Mouse (Mus musculus): ENCODE data around the gene Strn4. TPM values are rescaled to one million over a fixed set of nuclear protein-coding genes. Genes with fewer than 3 reads are reported as not detected.

The Strn4 gene
- total and polyA plus RNA-seq, 3 experiments: 55.5 to 94.2 (median 56.2) TPM

- H3K9ac ChIP-seq (ENCODE audit: low read depth, low read length): peak overlapping the region; percentile 75
- no peaks in the 10 kb centered on the region for H3K27me3 ChIP-seq (ENCODE audit: control insufficient read depth, insufficient read depth, low read length)
- H3K79me2 ChIP-seq (replicated peaks; ENCODE audit: control insufficient read depth, insufficient read depth, low read length): no peaks in the 10 kb centered on the region
- DNase-seq: peak; percentile 73 to 81
- H3K36me3 ChIP-seq (ENCODE audit: control insufficient read depth, insufficient read depth, low read length): peaks cover 3% of the 10 kb centered on the region; the same call in 1 of the 2 replicates
- H3K4me3 ChIP-seq: peak overlapping the region; percentile 62
- TF ChIP-seq EP300 (IDR thresholded peaks at IDR 0.05; ENCODE audit: insufficient read depth, low read depth, low read length) (peak; percentile 78; the same call in 1 of the 2 replicates), POLR2A (IDR thresholded peaks at IDR 0.05; ENCODE audit: insufficient read depth, low read depth, low read length) (peak; percentile 38; the same call in 1 of the 2 replicates), CTCF (IDR thresholded peaks at IDR 0.05) (no peak)
- peak overlapping the region; percentile 99 for H3K27ac ChIP-seq
- intact Hi-C loops (cut with DNase I): loop anchor here (1.0 to 2.0 kb wide), 2 partner anchors 90 to 214 kb away; no protein-coding TSS in a partner anchor
- 32% methylated on average over 14 of the region's 14 CpGs for WGBS
- peaks cover 9% of the 10 kb centered on the region for H3K4me1 ChIP-seq (ENCODE audit: control insufficient read depth, insufficient read depth, low read length)
Observed at GRCm38 (mm10) chr7:16845072-16845819, 29.6 kb downstream of the Strn4 start.

GRCm38 (mm10) chr7:16845820-16846167 lies 30.1 kb downstream of the Strn4 start:
- peak overlapping the region; percentile 75 for H3K9ac ChIP-seq (ENCODE audit: low read depth, low read length)
- H3K79me2 ChIP-seq (replicated peaks; ENCODE audit: control insufficient read depth, insufficient read depth, low read length): no peaks in the 10 kb centered on the region
- 46% methylated on average over 10 of the region's 10 CpGs for WGBS
- H3K27me3 ChIP-seq (ENCODE audit: control insufficient read depth, insufficient read depth, low read length): no peaks in the 10 kb centered on the region
- peak overlapping the region; percentile 99 for H3K27ac ChIP-seq
- intact Hi-C loops (cut with DNase I): loop anchor here (1.0 to 2.0 kb wide), 2 partner anchors 90 to 213 kb away; no protein-coding TSS in a partner anchor
- peak overlapping the region; percentile 48 for H3K4me3 ChIP-seq
- H3K4me1 ChIP-seq (ENCODE audit: control insufficient read depth, insufficient read depth, low read length): peaks cover 9% of the 10 kb centered on the region
- no peak for DNase-seq
- TF ChIP-seq EP300 (IDR thresholded peaks at IDR 0.05; ENCODE audit: insufficient read depth, low read depth, low read length) (no peak), POLR2A (IDR thresholded peaks at IDR 0.05; ENCODE audit: insufficient read depth, low read depth, low read length) (no peak), CTCF (IDR thresholded peaks at IDR 0.05) (no peak)
- peaks cover 3% of the 10 kb centered on the region; the same call in 1 of the 2 replicates for H3K36me3 ChIP-seq (ENCODE audit: control insufficient read depth, insufficient read depth, low read length)

- no peak for DNase-seq
- Histone ChIP-seq H3K4me3 (no peak overlapping the region), H3K9ac (ENCODE audit: low read depth, low read length) (no peak overlapping the region), H3K4me1 (ENCODE audit: control insufficient read depth, insufficient read depth, low read length) (peaks cover 6% of the 10 kb centered on the region), H3K36me3 (ENCODE audit: control insufficient read depth, insufficient read depth, low read length) (peaks cover 3% of the 10 kb centered on the region; the same call in 1 of the 2 replicates), H3K27ac (peak overlapping the region; percentile 99), H3K27me3 (ENCODE audit: control insufficient read depth, insufficient read depth, low read length) (no peaks in the 10 kb centered on the region), H3K79me2 (replicated peaks; ENCODE audit: control insufficient read depth, insufficient read depth, low read length) (no peaks in the 10 kb centered on the region)
- intact Hi-C loops (cut with DNase I): no loop called here
- 93% methylated on average over 5 of the region's 5 CpGs for WGBS
- TF ChIP-seq CTCF (IDR thresholded peaks at IDR 0.05): no peak
- TF ChIP-seq POLR2A (IDR thresholded peaks at IDR 0.05; ENCODE audit: insufficient read depth, low read depth, low read length): no peak
- no peak for TF ChIP-seq EP300 (IDR thresholded peaks at IDR 0.05; ENCODE audit: insufficient read depth, low read depth, low read length)
Observed at GRCm38 (mm10) chr7:16846775-16847174, 31.1 kb downstream of the Strn4 start.

GRCm38 (mm10) chr7:16847507-16847906 lies 31.8 kb downstream of the Strn4 start:
- no peak overlapping the region for H3K27ac ChIP-seq
- no peak overlapping the region for H3K4me3 ChIP-seq
- no peaks in the 10 kb centered on the region for H3K79me2 ChIP-seq (replicated peaks; ENCODE audit: control insufficient read depth, insufficient read depth, low read length)
- whole genome bisulfite sequencing: 77% methylated on average over 19 of the region's 19 CpGs
- H3K4me1 ChIP-seq (ENCODE audit: control insufficient read depth, insufficient read depth, low read length): peaks cover 1% of the 10 kb centered on the region; the same call in 1 of the 2 replicates
- peaks cover 3% of the 10 kb centered on the region; the same call in 1 of the 2 replicates for H3K36me3 ChIP-seq (ENCODE audit: control insufficient read depth, insufficient read depth, low read length)
- no peaks in the 10 kb centered on the region for H3K27me3 ChIP-seq (ENCODE audit: control insufficient read depth, insufficient read depth, low read length)
- H3K9ac ChIP-seq (ENCODE audit: low read depth, low read length): 0 out of 2 replicates have a peak overlapping the region, but pooled peaks have one; percentile 3
- TF ChIP-seq POLR2A (IDR thresholded peaks at IDR 0.05; ENCODE audit: insufficient read depth, low read depth, low read length) (no peak), CTCF (IDR thresholded peaks at IDR 0.05) (no peak), EP300 (IDR thresholded peaks at IDR 0.05; ENCODE audit: insufficient read depth, low read depth, low read length) (no peak)
- DNase-seq: no peak
- intact Hi-C loops (cut with DNase I): no loop called here

- TF ChIP-seq CTCF (IDR thresholded peaks at IDR 0.05) (peak; percentile 77), EP300 (IDR thresholded peaks at IDR 0.05; ENCODE audit: insufficient read depth, low read depth, low read length) (no peak)
- peaks cover 1% of the 10 kb centered on the region; the same call in 1 of the 2 replicates for H3K4me1 ChIP-seq (ENCODE audit: control insufficient read depth, insufficient read depth, low read length)
- H3K27me3 ChIP-seq (ENCODE audit: control insufficient read depth, insufficient read depth, low read length): no peaks in the 10 kb centered on the region
- H3K79me2 ChIP-seq (replicated peaks; ENCODE audit: control insufficient read depth, insufficient read depth, low read length): no peaks in the 10 kb centered on the region
- H3K36me3 ChIP-seq (ENCODE audit: control insufficient read depth, insufficient read depth, low read length): peaks cover 3% of the 10 kb centered on the region; the same call in 1 of the 2 replicates
- no peak overlapping the region for H3K9ac ChIP-seq (ENCODE audit: low read depth, low read length)
- intact Hi-C loops (cut with DNase I): no loop called here
- no peak overlapping the region for H3K4me3 ChIP-seq
- WGBS: 41% methylated on average over 16 of the region's 17 CpGs
- peak; percentile 55 to 72 for DNase-seq
- H3K27ac ChIP-seq: no peak overlapping the region
Observed at GRCm38 (mm10) chr7:16848579-16848978, 32.9 kb downstream of the Strn4 start.

- no peak overlapping the region for H3K9ac ChIP-seq (ENCODE audit: low read depth, low read length)
- no peaks in the 10 kb centered on the region for H3K79me2 ChIP-seq (replicated peaks; ENCODE audit: control insufficient read depth, insufficient read depth, low read length)
- peaks cover 1% of the 10 kb centered on the region; the same call in 1 of the 2 replicates for H3K4me1 ChIP-seq (ENCODE audit: control insufficient read depth, insufficient read depth, low read length)
- no peak for DNase-seq
- H3K27ac ChIP-seq: no peak overlapping the region
- no peak overlapping the region for H3K4me3 ChIP-seq
- intact Hi-C loops (cut with DNase I): loop anchor here (5.0 kb wide), 1 partner anchor 39 kb away; no protein-coding TSS in a partner anchor
- TF ChIP-seq EP300 (IDR thresholded peaks at IDR 0.05; ENCODE audit: insufficient read depth, low read depth, low read length) (no peak), POLR2A (IDR thresholded peaks at IDR 0.05; ENCODE audit: insufficient read depth, low read depth, low read length) (no peak), CTCF (IDR thresholded peaks at IDR 0.05) (no peak)
- WGBS: 93% methylated on average over 4 of the region's 4 CpGs
- peaks cover 3% of the 10 kb centered on the region; the same call in 1 of the 2 replicates for H3K36me3 ChIP-seq (ENCODE audit: control insufficient read depth, insufficient read depth, low read length)
- no peaks in the 10 kb centered on the region for H3K27me3 ChIP-seq (ENCODE audit: control insufficient read depth, insufficient read depth, low read length)
Observed at GRCm38 (mm10) chr7:16851636-16852035, 35.9 kb downstream of the Strn4 start.

All from heart, adult 2 months (tissue).